Mouse (Mus musculus) retina, postnatal 7 days (tissue): Measurements from ENCODE around the gene Ptprb.

ENCODE experiments used
- DNase-seq: peaks from one replicate; pipeline ENCODE4 v3.0.0-alpha.2; 2012; ENCODE audit warnings: low read depth, low spot score

Ptprb gene

GRCm38 (mm10) chr10:116275280-116275679, at the start of gene Ptprb:
TSS of gene Ptprb (plus strand) at chr10:116275523.
- no peak for DNase-seq

- no peak for DNase-seq
Measured at GRCm38 (mm10) chr10:116235299-116235698, 40.0 kb upstream of the Ptprb start.

- DNase-seq: no peak
Measured at GRCm38 (mm10) chr10:116242200-116242599, 33.1 kb upstream of the Ptprb start.

GRCm38 (mm10) chr10:116243373-116243772, 31.9 kb upstream of the Ptprb start:
- no peak for DNase-seq

GRCm38 (mm10) chr10:116245632-116246031, 29.7 kb upstream of the Ptprb start:
- no peak for DNase-seq

- DNase-seq: no peak
Measured at GRCm38 (mm10) chr10:116252668-116253067, 22.7 kb upstream of the Ptprb start.

- no peak for DNase-seq
Measured at GRCm38 (mm10) chr10:116253972-116254371, 21.4 kb upstream of the Ptprb start.

- DNase-seq: no peak
Measured at GRCm38 (mm10) chr10:116259298-116259697, 16.0 kb upstream of the Ptprb start.

GRCm38 (mm10) chr10:116260658-116261433, 14.5 kb upstream of the Ptprb start:
- no peak for DNase-seq

GRCm38 (mm10) chr10:116261559-116261958, 13.8 kb upstream of the Ptprb start:
- DNase-seq: no peak

- no peak for DNase-seq
Measured at GRCm38 (mm10) chr10:116264521-116264920, 10.8 kb upstream of the Ptprb start.

- no peak for DNase-seq
Measured at GRCm38 (mm10) chr10:116266561-116267433, 8.5 kb upstream of the Ptprb start.

- DNase-seq: no peak
Measured at GRCm38 (mm10) chr10:116267434-116267822, 7.9 kb upstream of the Ptprb start.

- DNase-seq: no peak
Measured at GRCm38 (mm10) chr10:116268343-116268742, 7.0 kb upstream of the Ptprb start.

GRCm38 (mm10) chr10:116270646-116271469, 4.5 kb upstream of the Ptprb start:
- DNase-seq: no peak

GRCm38 (mm10) chr10:116271470-116271915, 3.8 kb upstream of the Ptprb start:
- no peak for DNase-seq

- DNase-seq: no peak
Measured at GRCm38 (mm10) chr10:116272156-116272555, 3.2 kb upstream of the Ptprb start.

GRCm38 (mm10) chr10:116286697-116287344, 11.5 kb downstream of the Ptprb start:
- DNase-seq: no peak

- no peak for DNase-seq
Measured at GRCm38 (mm10) chr10:116288130-116288529, 12.8 kb downstream of the Ptprb start.

- no peak for DNase-seq
Measured at GRCm38 (mm10) chr10:116290483-116290882, 15.2 kb downstream of the Ptprb start.

GRCm38 (mm10) chr10:116291153-116291755, 15.9 kb downstream of the Ptprb start:
- no peak for DNase-seq
